Mouse (Mus musculus): ENCODE measurements around the gene Gtpbp4.
"Not testable (repeated sequence)": the region's sequence is repeated elsewhere in the genome, so short reads cannot be mapped to it uniquely, and the experiment has no call there.

Gene Gtpbp4

GRCm38 (mm10) chr13:8972369-8972768, 23.5 kb downstream of the Gtpbp4 start:
- DNase-seq (ENCODE audit: low read depth, low spot score): no peak

- DNase-seq (ENCODE audit: low read depth, low spot score): no peak
Measured at GRCm38 (mm10) chr13:8967742-8968141, 28.1 kb downstream of the Gtpbp4 start.

- DNase-seq (ENCODE audit: low read depth, low spot score): no peak
Measured at GRCm38 (mm10) chr13:8965224-8965623, 30.7 kb downstream of the Gtpbp4 start.

- not testable (repeated sequence) for DNase-seq (ENCODE audit: low read depth, low spot score)
Measured at GRCm38 (mm10) chr13:8962266-8962665, 33.6 kb downstream of the Gtpbp4 start.

GRCm38 (mm10) chr13:8961128-8961888, 34.6 kb downstream of the Gtpbp4 start:
- DNase-seq (ENCODE audit: low read depth, low spot score): not testable (repeated sequence)

- not testable (repeated sequence) for DNase-seq (ENCODE audit: low read depth, low spot score)
Measured at GRCm38 (mm10) chr13:8959554-8959953, 36.3 kb downstream of the Gtpbp4 start.

GRCm38 (mm10) chr13:8959058-8959457, 36.8 kb downstream of the Gtpbp4 start:
- not testable (repeated sequence) for DNase-seq (ENCODE audit: low read depth, low spot score)

DNA sequence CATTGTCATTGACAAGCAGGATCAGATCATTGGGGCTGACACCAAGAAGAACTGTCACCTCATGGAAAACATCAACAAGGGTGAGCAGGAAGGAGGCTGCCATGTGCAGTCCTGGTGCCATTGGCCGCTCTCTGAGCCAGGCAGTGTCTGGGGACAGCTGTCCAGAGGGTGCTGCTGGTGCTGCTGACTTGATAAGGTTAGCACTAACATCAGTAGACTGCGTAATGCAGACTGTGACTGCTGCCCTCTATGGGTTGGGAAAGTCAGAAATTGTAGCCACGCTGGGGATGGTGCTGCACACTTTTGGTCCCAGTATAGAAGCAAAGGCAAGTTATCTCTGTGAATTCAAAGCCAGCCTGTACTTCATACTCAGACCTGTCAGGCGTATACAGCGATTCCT, 39.0 kb downstream of the Gtpbp4 start:
- DNase-seq (ENCODE audit: low read depth, low spot score): not testable (repeated sequence)

DNA sequence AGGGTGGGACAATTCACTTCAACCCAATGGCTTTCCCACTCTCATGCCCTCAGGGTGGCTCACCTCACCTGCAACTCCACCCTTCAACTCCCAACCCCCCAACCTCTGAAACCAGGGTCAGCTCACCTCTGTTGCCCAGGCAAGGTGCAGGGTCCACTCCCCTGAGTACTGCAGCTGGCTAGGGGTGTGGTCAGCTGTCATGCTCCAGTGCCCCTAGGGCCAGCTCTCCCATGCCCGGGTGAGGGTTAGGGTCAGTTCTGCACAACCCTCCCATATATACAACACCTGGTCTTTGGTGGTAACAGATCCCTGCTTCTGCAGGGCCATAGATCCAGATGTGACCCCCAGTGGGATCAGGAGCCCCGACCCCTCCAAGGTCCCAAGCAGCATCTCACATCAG, 40.8 kb downstream of the Gtpbp4 start:
- DNase-seq (ENCODE audit: low read depth, low spot score): not testable (repeated sequence)

DNA sequence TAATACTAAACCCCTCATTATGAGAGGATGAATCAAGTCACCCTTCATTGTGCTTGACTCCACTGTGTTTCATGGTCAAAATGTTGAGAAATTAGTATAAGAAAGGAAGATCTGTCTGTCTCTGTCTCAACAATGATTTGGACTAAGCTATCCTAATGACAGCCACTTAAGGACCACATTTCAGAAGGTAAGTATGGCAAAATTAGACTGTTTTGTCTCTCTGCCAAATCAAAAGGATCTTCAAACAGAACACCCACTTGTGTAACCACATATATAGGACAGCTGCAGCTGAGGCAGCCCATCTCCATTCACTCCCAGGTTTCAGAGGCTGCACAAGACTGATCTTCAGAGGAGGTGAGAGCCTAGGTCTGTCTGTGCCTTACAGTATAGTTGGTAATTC, 43.3 kb downstream of the Gtpbp4 start, which contains the start of gene Idi2:
Idi2 (plus strand) TSS at position 301 of the 400 bp plus-strand sequence.
- DNase-seq (ENCODE audit: low read depth, low spot score): not testable (repeated sequence)

DNA sequence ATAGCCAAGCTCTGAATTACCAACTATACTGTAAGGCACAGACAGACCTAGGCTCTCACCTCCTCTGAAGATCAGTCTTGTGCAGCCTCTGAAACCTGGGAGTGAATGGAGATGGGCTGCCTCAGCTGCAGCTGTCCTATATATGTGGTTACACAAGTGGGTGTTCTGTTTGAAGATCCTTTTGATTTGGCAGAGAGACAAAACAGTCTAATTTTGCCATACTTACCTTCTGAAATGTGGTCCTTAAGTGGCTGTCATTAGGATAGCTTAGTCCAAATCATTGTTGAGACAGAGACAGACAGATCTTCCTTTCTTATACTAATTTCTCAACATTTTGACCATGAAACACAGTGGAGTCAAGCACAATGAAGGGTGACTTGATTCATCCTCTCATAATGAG, 47.8 kb downstream of the Gtpbp4 start, which contains the start of gene Gm9745:
Gm9745 (minus strand) TSS at position 101 of the 400 bp plus-strand sequence.
- DNase-seq (ENCODE audit: low read depth, low spot score): not testable (repeated sequence)

- DNase-seq (ENCODE audit: low read depth, low spot score): not testable (repeated sequence)
Measured at GRCm38 (mm10) chr13:8943828-8944227, 52.1 kb downstream of the Gtpbp4 start.

GRCm38 (mm10) chr13:8941701-8942100, 54.2 kb downstream of the Gtpbp4 start:
- not testable (repeated sequence) for DNase-seq (ENCODE audit: low read depth, low spot score)

- not testable (repeated sequence) for DNase-seq (ENCODE audit: low read depth, low spot score)
Measured at GRCm38 (mm10) chr13:8941110-8941509, 54.8 kb downstream of the Gtpbp4 start.

DNA sequence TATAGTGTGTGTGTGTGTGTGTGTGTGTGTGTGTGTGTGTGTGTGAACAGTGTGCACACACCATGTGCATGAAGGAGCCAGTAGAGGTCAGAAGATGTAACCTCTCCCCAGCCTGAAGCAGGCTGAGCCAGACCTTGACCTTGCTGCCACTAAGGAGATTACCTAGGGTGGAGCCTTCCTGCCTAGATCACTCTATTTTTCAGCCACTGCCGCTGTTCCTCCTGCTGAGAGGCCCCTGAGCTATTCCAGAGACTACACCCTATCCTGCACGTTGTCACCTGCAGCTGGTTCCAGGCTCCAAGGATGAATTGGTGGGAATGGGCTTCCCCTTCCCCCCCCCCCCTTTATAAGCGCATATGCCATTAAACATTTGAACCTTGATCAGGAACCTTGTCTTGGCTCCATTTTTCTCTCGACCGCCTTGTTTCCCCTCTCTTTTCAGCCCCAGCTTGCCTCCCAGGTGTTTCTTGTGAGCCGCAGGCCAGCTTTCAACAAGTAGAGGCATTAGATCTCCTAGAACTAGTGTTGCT, 58.2 kb downstream of the Gtpbp4 start:
- DNase-seq (ENCODE audit: low read depth, low spot score): not testable (repeated sequence)

GRCm38 (mm10) chr13:8933499-8933898, 62.4 kb downstream of the Gtpbp4 start:
- DNase-seq (ENCODE audit: low read depth, low spot score): no peak

All from 3T3-L1 (cell line).